Mouse (Mus musculus) bone marrow macrophage, adult 2 months (primary cell): Measurements from ENCODE around the gene Isg20.

Experiments
- CTCF ChIP-seq: IDR thresholded peaks from 2 replicates; pipeline ENCODE4 v1.5.1; 2012; ENCODE audit warnings: low read depth, mild to moderate bottlenecking, low read length, moderate library complexity
- POLR2A ChIP-seq: IDR thresholded peaks from 2 replicates; pipeline ENCODE4 v1.6.1; 2012; ENCODE audit warnings: mild to moderate bottlenecking, low read depth, low read length, borderline replicate concordance

GRCm38 (mm10) chr7:78955086-78955485 is 41.9 kb downstream of the Isg20 start:
- TF ChIP-seq CTCF (no peak), POLR2A (no peak)
